Mouse (Mus musculus) embryonic facial prominence, embryonic 11.5 days (tissue): ENCODE measurements at regions not wholly inside any gene's neighbourhood (a gene's known extent, or its start where the extent isn't known, plus 50 kb on each side); places are given as distances from the start of the nearest gene placed in this dataset.

Experiments
- ATAC-seq: fragments of 200-750 bp; cut with Nextera tagmentation; replicated peaks from 2 replicates; pipeline ENCODE4 v1.8.0; 2017; ENCODE audit warnings: low read depth; ENCODE audit not compliant: insufficient number of reproducible peaks, low FRiP score, low TSS enrichment
- DNase-seq: peaks from one replicate; pipeline ENCODE4 v3.0.0-alpha.2; 2015; ENCODE audit warnings: low spot score
- H3K27ac ChIP-seq: fragments of 300-500 bp; sonication (generic); replicated peaks from 2 replicates; pipeline ENCODE4 v1.5.1; 2014; ENCODE audit warnings: mild to moderate bottlenecking, low read depth, low read length, control low read depth
- H3K27me3 ChIP-seq: fragments of 300-500 bp; sonication (generic); 2 replicates; pipeline ENCODE4 v1.6.1; 2014; ENCODE audit warnings: mild to moderate bottlenecking, low read length, moderate library complexity, mixed read lengths; ENCODE audit not compliant: control insufficient read depth, insufficient read depth
- H3K36me3 ChIP-seq: fragments of 300-500 bp; sonication (generic); replicated peaks from 2 replicates; pipeline ENCODE4 v1.6.1; 2014; ENCODE audit warnings: low read depth, mild to moderate bottlenecking, low read length, moderate library complexity, mixed read lengths; ENCODE audit not compliant: control insufficient read depth, insufficient read depth
- H3K4me1 ChIP-seq: fragments of 300-500 bp; sonication (generic); 2 replicates; pipeline ENCODE4 v1.6.1; 2014; ENCODE audit warnings: low read length, mixed read lengths; ENCODE audit not compliant: control insufficient read depth, insufficient read depth
- H3K4me2 ChIP-seq: fragments of 300-500 bp; sonication (generic); 2 replicates; pipeline ENCODE4 v1.6.1; 2014; ENCODE audit warnings: low read depth, mild to moderate bottlenecking, control low read depth, low read length, moderate library complexity
- H3K4me3 ChIP-seq: fragments of 300-500 bp; sonication (generic); 2 replicates; pipeline ENCODE4 v1.5.1; 2014; ENCODE audit warnings: low read depth, low read length, control low read depth
- H3K9ac ChIP-seq: fragments of 300-500 bp; sonication (generic); replicated peaks from 2 replicates; pipeline ENCODE4 v1.6.1; 2014; ENCODE audit warnings: mild to moderate bottlenecking, control low read depth, low read length
- H3K9me3 ChIP-seq: fragments of 300-500 bp; sonication (generic); replicated peaks from 2 replicates; pipeline ENCODE4 v1.6.1; 2016; ENCODE audit warnings: mild to moderate bottlenecking, low read length, inconsistent platforms, mixed read lengths; ENCODE audit not compliant: control insufficient read depth
- WGBS: fragments of 180-500 bp; shearing (Covaris S2); extraction: QIAGEN DNeasy Blood & Tissue Kit; methylation state at CpG from one replicate; pipeline ENCODE4 v1.1.7; 2014; 5-methylcytosine and 5-hydroxymethylcytosine counted together

- Histone ChIP-seq H3K27me3 (no peaks in the 10 kb centered on the region), H3K9me3 (no peaks in the 10 kb centered on the region), H3K4me3 (no peak overlapping the region), H3K36me3 (no peaks in the 10 kb centered on the region), H3K9ac (no peak overlapping the region), H3K4me2 (no peak overlapping the region), H3K4me1 (no peaks in the 10 kb centered on the region), H3K27ac (no peak overlapping the region)
- 84% methylated on average over 3 of the region's 3 CpGs for WGBS
- no peak for DNase-seq
- no peak for ATAC-seq
Observed at GRCm38 (mm10) chr17:48672749-48673148, 218.0 kb downstream of the Unc5cl start.

DNA sequence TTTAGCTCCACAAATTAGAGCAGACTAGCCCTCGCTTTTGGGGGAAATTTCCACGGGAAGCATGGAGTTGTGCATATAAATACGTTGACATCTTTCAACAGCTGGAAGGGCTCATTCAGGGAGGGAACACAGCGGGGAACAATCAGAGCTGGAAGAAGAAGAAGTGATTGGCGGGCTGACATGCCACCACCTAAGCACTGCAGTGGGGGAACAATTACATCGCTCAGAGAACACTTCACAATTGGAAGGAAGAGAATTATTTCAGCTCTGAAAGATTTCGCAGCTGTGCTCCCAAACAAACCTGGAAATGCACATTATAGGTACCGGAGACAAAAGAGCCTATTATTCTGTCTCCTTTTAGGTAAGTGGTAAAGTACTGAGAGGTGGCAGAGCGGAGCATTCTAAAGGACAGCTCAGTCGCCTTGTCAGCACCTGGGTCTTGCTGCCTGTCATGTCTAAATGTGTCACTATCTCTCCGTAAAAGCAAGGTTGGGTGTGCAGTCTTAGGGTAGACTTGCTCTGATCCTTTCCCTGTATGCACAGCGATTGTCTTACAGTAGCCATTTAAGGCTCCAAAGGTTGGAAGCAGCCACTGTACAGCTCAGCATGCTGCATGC is 223.6 kb downstream of the Unc5cl start:
- ATAC-seq, result no peak
- Histone ChIP-seq H3K4me3 (no peak overlapping the region), H3K4me2 (no peak overlapping the region), H3K9me3 (no peaks in the 10 kb centered on the region), H3K27ac (no peak overlapping the region), H3K4me1 (no peaks in the 10 kb centered on the region), H3K36me3 (no peaks in the 10 kb centered on the region), H3K27me3 (no peaks in the 10 kb centered on the region), H3K9ac (no peak overlapping the region)
- DNase-seq, result no peak
- 69% methylated on average over 12 of the region's 12 CpGs for whole genome bisulfite sequencing

- no peak overlapping the region for H3K27ac ChIP-seq
- H3K4me2 ChIP-seq, result no peak overlapping the region
- no peaks in the 10 kb centered on the region for H3K36me3 ChIP-seq
- no peaks in the 10 kb centered on the region for H3K4me1 ChIP-seq
- no peak overlapping the region for H3K4me3 ChIP-seq
- ATAC-seq, result no peak
- H3K27me3 ChIP-seq, result no peaks in the 10 kb centered on the region
- H3K9me3 ChIP-seq, result no peaks in the 10 kb centered on the region
- 86% methylated on average over 10 of the region's 10 CpGs for WGBS
- no peak overlapping the region for H3K9ac ChIP-seq
- no peak for DNase-seq
Observed at GRCm38 (mm10) chr17:48680331-48680730, 225.6 kb downstream of the Unc5cl start.

- no peak overlapping the region for H3K9ac ChIP-seq
- ATAC-seq (no peak), DNase-seq (no peak)
- H3K36me3 ChIP-seq, result no peaks in the 10 kb centered on the region
- H3K4me3 ChIP-seq, result no peak overlapping the region
- no peaks in the 10 kb centered on the region for H3K27me3 ChIP-seq
- no peaks in the 10 kb centered on the region for H3K9me3 ChIP-seq
- 80% methylated on average over 2 of the region's 2 CpGs for WGBS
- H3K4me2 ChIP-seq, result no peak overlapping the region
- no peaks in the 10 kb centered on the region for H3K4me1 ChIP-seq
- H3K27ac ChIP-seq, result no peak overlapping the region
Observed at GRCm38 (mm10) chr17:48688944-48689343, 234.2 kb downstream of the Unc5cl start.

DNA sequence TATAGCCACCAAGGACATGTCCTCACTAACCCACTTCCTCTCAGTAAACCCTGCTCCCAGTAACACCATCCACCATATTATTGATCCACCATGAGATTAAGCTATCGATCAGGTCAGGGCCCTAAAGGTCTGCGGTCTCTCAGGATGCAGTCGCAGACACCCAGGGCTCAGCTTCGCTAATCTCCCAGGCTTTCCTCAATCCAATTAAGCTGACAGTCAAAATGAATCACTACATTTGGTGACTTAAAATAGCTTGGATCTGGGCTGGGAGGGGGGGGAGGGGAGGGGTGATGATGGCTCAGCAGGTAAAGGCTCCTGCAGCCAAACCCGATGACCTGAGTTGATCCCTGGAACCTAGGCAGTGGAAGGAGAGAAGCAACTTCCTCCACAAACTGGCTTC is 233.7 kb upstream of the Lrfn2 start:
- 90% methylated on average over 5 of the region's 5 CpGs for WGBS
- Histone ChIP-seq H3K27ac (no peak overlapping the region), H3K9ac (no peak overlapping the region), H3K27me3 (no peaks in the 10 kb centered on the region), H3K9me3 (no peaks in the 10 kb centered on the region), H3K4me1 (no peaks in the 10 kb centered on the region), H3K4me3 (no peak overlapping the region), H3K4me2 (no peak overlapping the region), H3K36me3 (no peaks in the 10 kb centered on the region)
- DNase-seq (no peak), ATAC-seq (no peak)

DNA sequence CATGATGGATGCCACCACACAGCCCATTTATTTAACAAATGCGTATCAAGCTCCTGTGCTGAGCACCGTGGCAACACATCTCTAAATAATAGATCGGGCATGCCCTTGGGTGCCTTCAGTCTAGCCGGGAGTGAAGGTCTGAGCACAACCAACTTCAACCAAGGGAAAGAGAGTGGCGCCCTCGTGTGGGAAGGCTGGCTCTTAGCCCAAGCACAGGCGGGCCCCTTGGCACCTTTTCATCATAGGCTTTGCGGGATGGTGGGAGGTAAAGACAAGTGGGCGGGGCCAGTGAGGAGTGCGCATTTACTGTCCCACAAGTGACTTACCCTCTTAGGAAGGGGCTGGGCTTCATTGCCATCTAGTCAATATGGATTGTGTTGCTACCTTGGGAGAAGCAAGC is 231.6 kb upstream of the Lrfn2 start:
- no peak overlapping the region for H3K9ac ChIP-seq
- H3K4me1 ChIP-seq, result no peaks in the 10 kb centered on the region
- H3K9me3 ChIP-seq, result no peaks in the 10 kb centered on the region
- H3K4me2 ChIP-seq, result no peak overlapping the region
- H3K4me3 ChIP-seq, result no peak overlapping the region
- no peak overlapping the region for H3K27ac ChIP-seq
- peak; percentile 18 for DNase-seq
- H3K27me3 ChIP-seq, result no peaks in the 10 kb centered on the region
- H3K36me3 ChIP-seq, result no peaks in the 10 kb centered on the region
- ATAC-seq, result no peak
- 34% methylated on average over 10 of the region's 10 CpGs for WGBS

DNA sequence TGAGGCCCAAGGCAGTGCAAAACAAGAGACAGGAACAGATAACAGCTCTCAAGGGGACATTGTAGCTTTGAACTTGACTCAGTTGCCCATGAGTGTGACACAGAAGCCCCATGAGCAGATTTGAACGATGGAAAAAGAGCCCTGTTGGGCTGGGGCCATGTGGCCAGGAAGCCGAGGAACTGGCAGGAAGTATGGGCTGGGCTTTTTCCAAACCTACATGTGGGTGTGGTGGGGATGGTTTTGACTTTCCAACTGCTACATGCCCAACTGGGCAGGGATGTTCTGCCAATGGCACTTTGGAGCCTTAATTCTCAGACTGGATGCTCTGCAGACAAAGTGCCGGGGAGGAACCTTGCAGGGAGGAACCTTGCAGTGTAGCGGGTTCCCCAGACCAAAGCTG is 211.7 kb upstream of the Lrfn2 start:
- no peak overlapping the region for H3K4me2 ChIP-seq
- H3K4me3 ChIP-seq, result no peak overlapping the region
- 80% methylated on average over 4 of the region's 4 CpGs for WGBS
- H3K9me3 ChIP-seq, result no peaks in the 10 kb centered on the region
- H3K27ac ChIP-seq, result no peak overlapping the region
- H3K4me1 ChIP-seq, result no peaks in the 10 kb centered on the region
- DNase-seq (no peak), ATAC-seq (no peak)
- H3K9ac ChIP-seq, result no peak overlapping the region
- no peaks in the 10 kb centered on the region for H3K36me3 ChIP-seq
- H3K27me3 ChIP-seq, result no peaks in the 10 kb centered on the region

- H3K27ac ChIP-seq, result no peak overlapping the region
- WGBS, result 85% methylated on average over 10 of the region's 10 CpGs
Observed at GRCm38 (mm10) chr17:48723286-48723685, 208.9 kb upstream of the Lrfn2 start.

More at GRCm38 (mm10) chr17:48723286-48723685, 208.9 kb upstream of the Lrfn2 start:
- Histone ChIP-seq H3K27me3 (no peaks in the 10 kb centered on the region), H3K4me3 (no peak overlapping the region), H3K4me2 (no peak overlapping the region), H3K9me3 (no peaks in the 10 kb centered on the region), H3K36me3 (no peaks in the 10 kb centered on the region), H3K9ac (no peak overlapping the region), H3K4me1 (no peaks in the 10 kb centered on the region)
- DNase-seq, result no peak
- ATAC-seq, result no peak
